Mouse (Mus musculus) liver, postnatal 0 days (tissue): Measurements from ENCODE around the gene Krtap1-5. TPM values are rescaled to one million over a fixed set of nuclear protein-coding genes. Genes with fewer than 3 reads are reported as not detected.
"Not testable (repeated sequence)": the region's sequence is repeated elsewhere in the genome, so short reads cannot be mapped to it uniquely, and the experiment has no call there.

Source experiments
- ATAC-seq: fragments of 200-750 bp; cut with Nextera tagmentation; 2 replicates; pipeline ENCODE4 v1.8.0; 2017; ENCODE audit warnings: mild to moderate bottlenecking, moderate library complexity
- DNase-seq: peaks from one replicate; pipeline ENCODE4 v3.0.0-alpha.2; 2016
- H3K27ac ChIP-seq: fragments of 300-500 bp; sonication (generic); 2 replicates; pipeline ENCODE4 v1.5.1; 2014; ENCODE audit warnings: antibody characterized with exemption, moderate library complexity, mild to moderate bottlenecking, low read depth
- H3K27me3 ChIP-seq: fragments of 300-500 bp; sonication (generic); 2 replicates; pipeline ENCODE4 v1.6.1; 2014; ENCODE audit warnings: low read length, control low read depth, mixed read lengths; ENCODE audit not compliant: insufficient read depth
- H3K36me3 ChIP-seq: fragments of 300-500 bp; sonication (generic); replicated peaks from 2 replicates; pipeline ENCODE4 v1.6.1; 2014; ENCODE audit warnings: mild to moderate bottlenecking, control low read depth, low read length, moderate library complexity, mixed read lengths; ENCODE audit not compliant: insufficient read depth
- H3K4me1 ChIP-seq: fragments of 300-500 bp; sonication (generic); 2 replicates; pipeline ENCODE4 v1.6.1; 2014; ENCODE audit warnings: antibody characterized with exemption, mild to moderate bottlenecking, control low read depth; ENCODE audit not compliant: insufficient read depth
- H3K4me2 ChIP-seq: fragments of 300-500 bp; sonication (generic); 2 replicates; pipeline ENCODE4 v1.6.1; 2014; ENCODE audit warnings: low read depth, mild to moderate bottlenecking, low read length, moderate library complexity, mixed read lengths
- H3K4me3 ChIP-seq: fragments of 300-500 bp; sonication (generic); 2 replicates; pipeline ENCODE4 v1.5.1; 2014; ENCODE audit warnings: low read depth, low read length
- H3K9ac ChIP-seq: fragments of 300-500 bp; sonication (generic); replicated peaks from 2 replicates; pipeline ENCODE4 v1.6.1; 2014; ENCODE audit warnings: mild to moderate bottlenecking, moderate library complexity
- H3K9me3 ChIP-seq: fragments of 300-500 bp; sonication (generic); 2 replicates; pipeline ENCODE4 v1.6.1; 2016; ENCODE audit warnings: mild to moderate bottlenecking, control low read depth, low read length, mixed read lengths
- CTCF ChIP-seq: sonication (generic); IDR thresholded peaks from 2 replicates; pipeline ENCODE4 v1.5.1; 2016; ENCODE audit warnings: antibody characterized with exemption, low read depth
- EP300 ChIP-seq: IDR thresholded peaks from 2 replicates; pipeline ENCODE4 v1.6.1; 2016; ENCODE audit warnings: antibody characterized with exemption, low read depth, mild to moderate bottlenecking
- WGBS: fragments of 180-500 bp; shearing (Covaris S2); extraction: QIAGEN DNeasy Blood & Tissue Kit; methylation state at CpG from one replicate; pipeline ENCODE4 v1.1.7; 2014; ENCODE audit not compliant: insufficient replicate concordance; 5-methylcytosine and 5-hydroxymethylcytosine counted together
- polyA plus RNA-seq: library from polyadenylated mRNA; unstranded; fragments of >200 nt; fragmentation: Nextera tagmentation; extraction: Ambion mirVana; gene quantifications from 2 replicates; pipeline ENCODE4 v1.2.1, GENCODE M21; 2015

The Krtap1-5 gene
- polyA plus RNA-seq = not detected in 2 replicates

- 81% methylated on average over 6 of the region's 6 CpGs for WGBS
- Histone ChIP-seq H3K36me3 (no peaks in the 10 kb centered on the region), H3K4me2 (no peak within 1 kb of the TSS), H3K4me1 (no peaks in the 10 kb centered on the region), H3K9ac (no peak within 1 kb of the TSS), H3K9me3 (no peaks in the 10 kb centered on the region), H3K27me3 (no peaks in the 10 kb centered on the region), H3K4me3 (no peak within 1 kb of the TSS), H3K27ac (no peak within 1 kb of the TSS)
- no peak for DNase-seq
- ATAC-seq = no peak
- no peak for TF ChIP-seq CTCF
- no peak for TF ChIP-seq EP300
Observed at GRCm38 (mm10) chr11:99580636-99581035, at the start of gene Krtap1-5. Gene Krtap1-5 (minus strand): TSS chr11:99581016.

- 70% methylated on average over 4 of the region's 4 CpGs for WGBS
- no peaks in the 10 kb centered on the region for H3K36me3 ChIP-seq
Observed at GRCm38 (mm10) chr11:99628138-99628537, 47.3 kb upstream of the Krtap1-5 start, which contains the start of gene Krtap4-1. Gene Krtap4-1 (minus strand): TSS chr11:99628238.

GRCm38 (mm10) chr11:99620335-99620734 lies 39.5 kb upstream of the Krtap1-5 start, which contains the start of gene Gm11562:
Gene Gm11562 (minus strand): TSS chr11:99620435.
- no peak within 1 kb of the TSS for H3K9ac ChIP-seq
- TF ChIP-seq CTCF (no peak), EP300 (no peak)
- DNase-seq (no peak), ATAC-seq (no peak)
- H3K4me3 ChIP-seq = no peak within 1 kb of the TSS
- 71% methylated on average over 2 of the region's 2 CpGs for WGBS
- H3K4me1 ChIP-seq = no peaks in the 10 kb centered on the region
- H3K9me3 ChIP-seq = no peaks in the 10 kb centered on the region
- no peak within 1 kb of the TSS for H3K4me2 ChIP-seq
- no peaks in the 10 kb centered on the region for H3K27me3 ChIP-seq
- no peaks in the 10 kb centered on the region for H3K36me3 ChIP-seq
- no peak within 1 kb of the TSS for H3K27ac ChIP-seq

More at GRCm38 (mm10) chr11:99628138-99628537, 47.3 kb upstream of the Krtap1-5 start, which contains the start of gene Krtap4-1:
- Histone ChIP-seq H3K27me3 (no peaks in the 10 kb centered on the region), H3K9me3 (no peaks in the 10 kb centered on the region), H3K27ac (no peak within 1 kb of the TSS), H3K9ac (no peak within 1 kb of the TSS), H3K4me1 (no peaks in the 10 kb centered on the region), H3K4me3 (no peak within 1 kb of the TSS), H3K4me2 (no peak within 1 kb of the TSS)
- no peak for ATAC-seq
- TF ChIP-seq EP300 (no peak), CTCF (no peak)
- no peak for DNase-seq

- no peaks in the 10 kb centered on the region for H3K27me3 ChIP-seq
- H3K4me2 ChIP-seq = no peak within 1 kb of the TSS
- no peaks in the 10 kb centered on the region for H3K36me3 ChIP-seq
- ATAC-seq (no peak), DNase-seq (no peak)
- H3K4me3 ChIP-seq = no peak within 1 kb of the TSS
- WGBS = 61% methylated on average over 3 of the region's 3 CpGs
- H3K9ac ChIP-seq = no peak within 1 kb of the TSS
- TF ChIP-seq CTCF (no peak), EP300 (no peak)
- no peak within 1 kb of the TSS for H3K27ac ChIP-seq
- H3K4me1 ChIP-seq = no peaks in the 10 kb centered on the region
- H3K9me3 ChIP-seq = no peaks in the 10 kb centered on the region
Observed at GRCm38 (mm10) chr11:99614796-99615363, 34.1 kb upstream of the Krtap1-5 start, which contains the start of gene Krtap2-4. Gene Krtap2-4 (minus strand): TSS chr11:99614846.

GRCm38 (mm10) chr11:99610089-99610488 lies 29.3 kb upstream of the Krtap1-5 start, which contains the start of gene Gm11937:
Gene Gm11937 (minus strand): TSS chr11:99610189.
- H3K4me1 ChIP-seq, H3K27me3 ChIP-seq, ATAC-seq, H3K9me3 ChIP-seq, H3K36me3 ChIP-seq, H3K4me2 ChIP-seq, DNase-seq, H3K4me3 ChIP-seq, H3K9ac ChIP-seq, H3K27ac ChIP-seq: not testable (repeated sequence)
- WGBS = 64% methylated on average over 1 of the region's 2 CpGs

- no peak for TF ChIP-seq EP300
- TF ChIP-seq CTCF = no peak
- ATAC-seq (no peak), DNase-seq (no peak)
- H3K9me3 ChIP-seq = no peaks in the 10 kb centered on the region
- no peaks in the 10 kb centered on the region for H3K27me3 ChIP-seq
- no peak overlapping the region for H3K27ac ChIP-seq
- no peak overlapping the region for H3K4me3 ChIP-seq
- H3K9ac ChIP-seq = no peak overlapping the region
- H3K4me2 ChIP-seq = no peak overlapping the region
- WGBS = 54% methylated on average over 1 of the region's 1 CpGs
- no peaks in the 10 kb centered on the region for H3K4me1 ChIP-seq
- no peaks in the 10 kb centered on the region for H3K36me3 ChIP-seq
Observed at GRCm38 (mm10) chr11:99609126-99609525, 28.3 kb upstream of the Krtap1-5 start.

GRCm38 (mm10) chr11:99603208-99603607 lies 22.4 kb upstream of the Krtap1-5 start, which contains the start of gene Gm11938:
Gene Gm11938 (minus strand): TSS chr11:99603308.
- not testable (repeated sequence) for H3K4me1 ChIP-seq, H3K9me3 ChIP-seq, ATAC-seq, H3K9ac ChIP-seq, H3K4me2 ChIP-seq, H3K4me3 ChIP-seq, H3K36me3 ChIP-seq, H3K27me3 ChIP-seq, H3K27ac ChIP-seq, DNase-seq
- 70% methylated on average over 1 of the region's 1 CpGs for WGBS

- H3K27ac ChIP-seq, H3K4me3 ChIP-seq, H3K9me3 ChIP-seq, H3K4me2 ChIP-seq, H3K4me1 ChIP-seq, DNase-seq, H3K9ac ChIP-seq, ATAC-seq, H3K27me3 ChIP-seq, H3K36me3 ChIP-seq: not testable (repeated sequence)
- 67% methylated on average over 6 of the region's 6 CpGs for WGBS
Observed at GRCm38 (mm10) chr11:99597742-99598141, 16.9 kb upstream of the Krtap1-5 start, which contains the start of gene Krtap9-3. Gene Krtap9-3 (minus strand): TSS chr11:99598105.
